In genomic region chr1:152808392-152808680, GRCm38 (mm10) we compare ENCODE assay signal across 18 mouse cellular contexts. TPM values are rescaled to one million over a fixed set of nuclear protein-coding genes. Genes with fewer than 3 reads are reported as not detected.
DNase-seq lines count a peak whose midpoint lies in the region; ATAC-seq and TF ChIP-seq lines count a peak whose summit lies in the region.
"Had no signal": no experiment of that assay in that cellular context is flagged by ENCODE, and none has a peak within 500 bp of the region (broad histone marks: within the 10 kb centered on the region; RNA-seq: fewer than 3 reads in every experiment).

No protein-coding gene starts in this region.

- TF ChIP-seq POLR2A in spleen, adult 2 months (IDR thresholded peaks at IDR 0.05; ENCODE audit: low read depth, low read length): no peak
- TF ChIP-seq POLR2A in small intestine, adult 2 months (IDR thresholded peaks at IDR 0.05; ENCODE audit: low read depth, low read length): no peak

- no peaks in the 10 kb centered on the region for H3K9me3 ChIP-seq in heart, embryonic 10.5 days
- no peaks in the 10 kb centered on the region for H3K9me3 ChIP-seq in midbrain, embryonic 11.5 days (ENCODE audit: control insufficient read depth, low read length)
- H3K9me3 ChIP-seq: limb, embryonic 12.5 days; midbrain, embryonic 15.5 days had no signal

- no peaks in the 10 kb centered on the region for H3K27me3 ChIP-seq in heart, embryonic 10.5 days (ENCODE audit: insufficient read depth, poor library complexity, severe bottlenecking)
- no peaks in the 10 kb centered on the region for H3K27me3 ChIP-seq in spleen, adult 2 months (ENCODE audit: control insufficient read depth, insufficient read depth, low read length)
- H3K27me3 ChIP-seq in small intestine, adult 2 months (ENCODE audit: control insufficient read depth, insufficient read depth, low read length): no peaks in the 10 kb centered on the region
- H3K27me3 ChIP-seq in midbrain, embryonic 11.5 days (ENCODE audit: control insufficient read depth, insufficient read depth, low read length): no peaks in the 10 kb centered on the region
- H3K27me3 ChIP-seq: limb, embryonic 12.5 days; midbrain, embryonic 15.5 days had no signal

- no peaks in the 10 kb centered on the region for H3K36me3 ChIP-seq in heart, embryonic 10.5 days
- H3K36me3 ChIP-seq in spleen, adult 2 months (ENCODE audit: control insufficient read depth, insufficient read depth, low read length): peaks cover 8% of the 10 kb centered on the region
- peaks cover 2% of the 10 kb centered on the region; the same call in 1 of the 2 replicates for H3K36me3 ChIP-seq in small intestine, adult 2 months (ENCODE audit: control insufficient read depth, insufficient read depth, low read length)
- no peaks in the 10 kb centered on the region for H3K36me3 ChIP-seq in midbrain, embryonic 11.5 days (ENCODE audit: control insufficient read depth, insufficient read depth, low read length)
- H3K36me3 ChIP-seq: limb, embryonic 12.5 days; midbrain, embryonic 15.5 days had no signal

- TF ChIP-seq CTCF in spleen, adult 2 months (IDR thresholded peaks at IDR 0.05; ENCODE audit: extremely low read depth, insufficient read depth, insufficient read length, insufficient replicate concordance): no peak
- no peak for TF ChIP-seq CTCF in small intestine, adult 2 months (IDR thresholded peaks at IDR 0.05; ENCODE audit: extremely low read depth, insufficient read length, insufficient replicate concordance, low read depth, low read length)

- no peak overlapping the region for H3K4me3 ChIP-seq in heart, embryonic 10.5 days
- H3K4me3 ChIP-seq in spleen, adult 2 months (ENCODE audit: extremely low read depth, insufficient read depth, insufficient read length): peak overlapping the region; percentile 64
- H3K4me3 ChIP-seq in small intestine, adult 2 months (ENCODE audit: low read depth, low read length): peak overlapping the region; percentile 56
- H3K4me3 ChIP-seq in midbrain, embryonic 11.5 days (ENCODE audit: low read depth, low read length): no peak overlapping the region
- H3K4me3 ChIP-seq: limb, embryonic 12.5 days; midbrain, embryonic 15.5 days had no signal

- H3K4me2 ChIP-seq in midbrain, embryonic 11.5 days: no peak overlapping the region
- H3K4me2 ChIP-seq: limb, embryonic 12.5 days; midbrain, embryonic 15.5 days had no signal

- peak overlapping the region; percentile 36; the same call in 1 of the 2 replicates for H3K27ac ChIP-seq in heart, embryonic 10.5 days
- peak overlapping the region; percentile 86 for H3K27ac ChIP-seq in spleen, adult 2 months (ENCODE audit: insufficient read depth, low read length)
- H3K27ac ChIP-seq in small intestine, adult 2 months (ENCODE audit: insufficient read depth, low read depth, low read length): peak overlapping the region; percentile 80
- no peak overlapping the region for H3K27ac ChIP-seq in midbrain, embryonic 11.5 days (ENCODE audit: low read depth, low read length)
- H3K27ac ChIP-seq: limb, embryonic 12.5 days; midbrain, embryonic 15.5 days had no signal

- H3K4me1 ChIP-seq in heart, embryonic 10.5 days: peaks cover 20% of the 10 kb centered on the region
- peaks cover 17% of the 10 kb centered on the region; the same call in 1 of the 2 replicates for H3K4me1 ChIP-seq in spleen, adult 2 months (ENCODE audit: control insufficient read depth, insufficient read depth, insufficient read length)
- H3K4me1 ChIP-seq in small intestine, adult 2 months (ENCODE audit: control insufficient read depth, insufficient read depth, insufficient read length, low read length): peaks cover 4% of the 10 kb centered on the region; the same call in 1 of the 2 replicates
- H3K4me1 ChIP-seq in midbrain, embryonic 11.5 days (ENCODE audit: control insufficient read depth, insufficient read depth, low read length): no peaks in the 10 kb centered on the region; the same call in 1 of the 2 replicates
- H3K4me1 ChIP-seq: midbrain, embryonic 15.5 days had no signal

- H3K9ac ChIP-seq in midbrain, embryonic 11.5 days (ENCODE audit: low read length): no peak overlapping the region
- H3K9ac ChIP-seq: limb, embryonic 12.5 days; midbrain, embryonic 15.5 days had no signal

- no peak for ATAC-seq in midbrain, embryonic 11.5 days (ENCODE audit: low FRiP score)
- ATAC-seq: midbrain, embryonic 15.5 days had no signal

- 86% methylated on average over 2 of the region's 2 CpGs for whole genome bisulfite sequencing in heart, embryonic 10.5 days
- 55% methylated on average over 2 of the region's 2 CpGs for WGBS in spleen, adult 2 months
- WGBS in large intestine, adult 2 months: 33% methylated on average over 2 of the region's 2 CpGs
- 38% methylated on average over 2 of the region's 2 CpGs for WGBS in small intestine, adult 2 months
- WGBS in midbrain, embryonic 11.5 days: 87% methylated on average over 2 of the region's 2 CpGs

- no peak for DNase-seq in heart, embryonic 10.5 days (ENCODE audit: low spot score)
- no peak for DNase-seq in heart, adult 18-20 months
- no peak for DNase-seq in spleen, adult 2 months (ENCODE audit: low read depth in 1 of 2, low spot score in 2 of 2)
- DNase-seq in spleen, adult 12 weeks (ENCODE audit: low spot score): no peak
- peak; percentile 80 for DNase-seq in large intestine, adult 2 months (ENCODE audit: low read depth, low spot score)
- DNase-seq in embryo, embryonic 9.5 days (ENCODE audit: extremely low spot score): no peak
- DNase-seq in midbrain, embryonic 11.5 days (ENCODE audit: low spot score, missing footprints): no peak
- DNase-seq: cerebellum, adult 11-12 months; gastrocnemius, postnatal 36 days; heart, postnatal 10 days; kidney, postnatal 4 days; lung, postnatal 14 days; right cerebral cortex, postnatal 4 days had no signal

RNA-seq across cellular contexts. Expression of gene Ncf2, which starts 8.3 kb away (rescaled TPM):
- 2.0 and 3.5 TPM in 2 replicates for polyA plus RNA-seq in heart, embryonic 10.5 days (2016; fragmentation: Nextera tagmentation; extraction: Ambion mirVana)
- total RNA-seq in heart, adult 18-20 months (2021): 1 to 10 TPM; 3.4 to 5.6 TPM
- polyA plus RNA-seq in spleen, adult 2 months (2012; rRNA removed): 29.7 and 33.7 TPM in 2 replicates
- 11.2 and 11.8 TPM in 2 replicates for polyA plus RNA-seq in large intestine, adult 2 months (2012; rRNA removed)
- polyA plus RNA-seq in small intestine, adult 2 months (2012; rRNA removed): 3.0 and 5.4 TPM in 2 replicates
- 2.6 and 3.3 TPM in 2 replicates for polyA plus RNA-seq in midbrain, embryonic 11.5 days (2014; fragmentation: Nextera tagmentation; extraction: Ambion mirVana)

RNA-seq across cellular contexts. Expression of gene Arpc5, which starts 42.0 kb away (rescaled TPM):
- polyA plus RNA-seq in heart, embryonic 10.5 days (2016; fragmentation: Nextera tagmentation; extraction: Ambion mirVana): 238 and 256 TPM in 2 replicates
- 10 to 100 TPM; 26.2 to 29.7 TPM for total RNA-seq in heart, adult 18-20 months (2021)
- 91.9 and 147 TPM in 2 replicates for polyA plus RNA-seq in spleen, adult 2 months (2012; rRNA removed)
- 107 and 144 TPM in 2 replicates for polyA plus RNA-seq in large intestine, adult 2 months (2012; rRNA removed)
- polyA plus RNA-seq in small intestine, adult 2 months (2012; rRNA removed): 76.3 and 102 TPM in 2 replicates
- polyA plus RNA-seq in midbrain, embryonic 11.5 days (2014; fragmentation: Nextera tagmentation; extraction: Ambion mirVana): 284 and 314 TPM in 2 replicates

RNA-seq across cellular contexts. Expression of gene Rgl1, which starts 42.2 kb away (rescaled TPM):
- polyA plus RNA-seq in heart, embryonic 10.5 days (2016; fragmentation: Nextera tagmentation; extraction: Ambion mirVana): 51.2 and 58.3 TPM in 2 replicates
- total RNA-seq in heart, adult 18-20 months (2021): 10 to 100 TPM; 23.5 to 25.8 TPM
- 14.4 and 14.7 TPM in 2 replicates for polyA plus RNA-seq in spleen, adult 2 months (2012; rRNA removed)
- 4.2 and 6.3 TPM in 2 replicates for polyA plus RNA-seq in large intestine, adult 2 months (2012; rRNA removed)
- 1.8 and 3.3 TPM in 2 replicates for polyA plus RNA-seq in small intestine, adult 2 months (2012; rRNA removed)
- polyA plus RNA-seq in midbrain, embryonic 11.5 days (2014; fragmentation: Nextera tagmentation; extraction: Ambion mirVana): 23.2 and 24.0 TPM in 2 replicates

RNA-seq across cellular contexts. Expression of gene Apobec4, which starts 58.0 kb away (rescaled TPM):
- not detected in 2 replicates for polyA plus RNA-seq in heart, embryonic 10.5 days (2016; fragmentation: Nextera tagmentation; extraction: Ambion mirVana)
- total RNA-seq in heart, adult 18-20 months (2021): not detected
- not detected in 2 replicates for polyA plus RNA-seq in spleen, adult 2 months (2012; rRNA removed)
- polyA plus RNA-seq in large intestine, adult 2 months (2012; rRNA removed): not detected in 2 replicates
- polyA plus RNA-seq in small intestine, adult 2 months (2012; rRNA removed): not detected in 2 replicates
- not detected in 2 replicates for polyA plus RNA-seq in midbrain, embryonic 11.5 days (2014; fragmentation: Nextera tagmentation; extraction: Ambion mirVana)
- total RNA-seq: adrenal gland, postnatal 4 days; gastrocnemius, postnatal 36 days; heart, postnatal 10 days; left cerebral cortex, adult 18-20 months had no signal
- polyA plus RNA-seq: limb, embryonic 12.5 days; midbrain, embryonic 15.5 days had no signal

Comparison
In these comparisons a context has a peak if more than half of its experiments do, and no peak if none do; other contexts are left out.
1. H3K4me3 ChIP-seq: peak in spleen, adult 2 months (single experiment) and small intestine, adult 2 months (single experiment); none in heart, embryonic 10.5 days (single experiment) and midbrain, embryonic 11.5 days (single experiment).